Mouse (Mus musculus) liver, embryonic 16.5 days (tissue): ENCODE measurements around the gene Actr5. TPM values are rescaled to one million over a fixed set of nuclear protein-coding genes. Genes with fewer than 3 reads are reported as not detected.
A peak's percentile ranks its signal among the peaks of the same experiment; 100 is the strongest.

ENCODE experiments used
- ATAC-seq: fragments of 200-750 bp; cut with Nextera tagmentation; 2 replicates; pipeline ENCODE4 v1.8.0; 2017; ENCODE audit warnings: low read depth, mild to moderate bottlenecking, moderate number of reproducible peaks, moderate library complexity
- H3K27ac ChIP-seq: fragments of 300-500 bp; sonication (generic); 2 replicates; pipeline ENCODE4 v1.5.1; 2014; ENCODE audit warnings: mild to moderate bottlenecking, low read length
- H3K27me3 ChIP-seq: fragments of 300-500 bp; sonication (generic); 2 replicates; pipeline ENCODE4 v1.6.1; 2014; ENCODE audit warnings: low read depth, low read length, mixed read lengths; ENCODE audit not compliant: control insufficient read depth, insufficient read depth
- H3K36me3 ChIP-seq: fragments of 300-500 bp; sonication (generic); 2 replicates; pipeline ENCODE4 v1.6.1; 2014; ENCODE audit warnings: mild to moderate bottlenecking; ENCODE audit not compliant: control insufficient read depth, insufficient read depth
- H3K4me1 ChIP-seq: fragments of 300-500 bp; sonication (generic); 2 replicates; pipeline ENCODE4 v1.6.1; 2014; ENCODE audit warnings: low read depth, low read length, mixed read lengths; ENCODE audit not compliant: control insufficient read depth
- H3K4me2 ChIP-seq: fragments of 300-500 bp; sonication (generic); 2 replicates; pipeline ENCODE4 v1.6.1; 2014; ENCODE audit warnings: low read depth, low read length, mixed read lengths
- H3K4me3 ChIP-seq: fragments of 300-500 bp; sonication (generic); 2 replicates; pipeline ENCODE4 v1.5.1; 2014; ENCODE audit warnings: low read depth, mild to moderate bottlenecking, low read length
- H3K9ac ChIP-seq: fragments of 300-500 bp; sonication (generic); 2 replicates; pipeline ENCODE4 v1.6.1; 2014; ENCODE audit warnings: low read depth, low read length
- H3K9me3 ChIP-seq: fragments of 300-500 bp; sonication (generic); replicated peaks from 2 replicates; pipeline ENCODE4 v1.6.1; 2016; ENCODE audit warnings: low read length; ENCODE audit not compliant: control insufficient read depth
- WGBS: fragments of 180-500 bp; shearing (Covaris S2); extraction: QIAGEN DNeasy Blood & Tissue Kit; methylation state at CpG from one replicate; pipeline ENCODE4 v1.1.7; 2014; ENCODE audit not compliant: insufficient replicate concordance; 5-methylcytosine and 5-hydroxymethylcytosine counted together
- polyA plus RNA-seq: library from polyadenylated mRNA; unstranded; fragments of >200 nt; fragmentation: Nextera tagmentation; extraction: Ambion mirVana; gene quantifications from 2 replicates; pipeline ENCODE4 v1.2.1, GENCODE M21; 2015

Actr5 gene
- polyA plus RNA-seq, 1 experiment from 2014 or later, result 2.3 TPM

GRCm38 (mm10) chr2:158596803-158597202, 27.9 kb upstream of the Actr5 start:
- Histone ChIP-seq H3K4me2 (no peak overlapping the region), H3K4me3 (no peak overlapping the region), H3K4me1 (no peaks in the 10 kb centered on the region), H3K36me3 (no peaks in the 10 kb centered on the region), H3K9me3 (no peaks in the 10 kb centered on the region), H3K27me3 (peaks cover 8% of the 10 kb centered on the region; the same call in 1 of the 2 replicates), H3K27ac (no peak overlapping the region), H3K9ac (no peak overlapping the region)
- WGBS, result 21% methylated on average over 1 of the region's 1 CpGs
- ATAC-seq, result no peak

- Histone ChIP-seq H3K4me3 (no peak overlapping the region), H3K9me3 (no peaks in the 10 kb centered on the region), H3K9ac (no peak overlapping the region), H3K27ac (no peak overlapping the region), H3K27me3 (peaks cover 10% of the 10 kb centered on the region; the same call in 1 of the 2 replicates), H3K4me2 (no peak overlapping the region), H3K36me3 (no peaks in the 10 kb centered on the region), H3K4me1 (no peaks in the 10 kb centered on the region)
- no peak for ATAC-seq
- 21% methylated on average over 3 of the region's 3 CpGs for WGBS
These were observed 24.2 kb upstream of the Actr5 start for GRCm38 (mm10) chr2:158600517-158600916.

- Histone ChIP-seq H3K27ac (no peak overlapping the region), H3K9me3 (no peaks in the 10 kb centered on the region), H3K4me1 (peaks cover under 1% of the 10 kb centered on the region; the same call in 1 of the 2 replicates), H3K36me3 (no peaks in the 10 kb centered on the region), H3K4me2 (no peak overlapping the region), H3K4me3 (no peak overlapping the region), H3K27me3 (peaks cover 12% of the 10 kb centered on the region; the same call in 1 of the 2 replicates), H3K9ac (no peak overlapping the region)
- WGBS, result 49% methylated on average over 1 of the region's 1 CpGs
- ATAC-seq, result no peak
These were observed 23.4 kb upstream of the Actr5 start for GRCm38 (mm10) chr2:158601326-158601725.

GRCm38 (mm10) chr2:158602663-158603062, 22.0 kb upstream of the Actr5 start:
- H3K27ac ChIP-seq, result no peak overlapping the region
- ATAC-seq, result no peak
- H3K4me1 ChIP-seq, result peaks cover 7% of the 10 kb centered on the region
- H3K36me3 ChIP-seq, result no peaks in the 10 kb centered on the region
- H3K9ac ChIP-seq, result no peak overlapping the region
- H3K9me3 ChIP-seq, result no peaks in the 10 kb centered on the region
- no peak overlapping the region for H3K4me2 ChIP-seq
- 30% methylated on average over 15 of the region's 15 CpGs for WGBS
- H3K27me3 ChIP-seq, result peaks cover 23% of the 10 kb centered on the region
- H3K4me3 ChIP-seq, result no peak overlapping the region

GRCm38 (mm10) chr2:158606511-158606964, 18.1 kb upstream of the Actr5 start:
- peaks cover 57% of the 10 kb centered on the region for H3K27me3 ChIP-seq
- H3K4me2 ChIP-seq, result no peak overlapping the region
- 4% methylated on average over 4 of the region's 4 CpGs for WGBS
- H3K27ac ChIP-seq, result no peak overlapping the region
- H3K9ac ChIP-seq, result no peak overlapping the region
- H3K4me1 ChIP-seq, result peaks cover 11% of the 10 kb centered on the region
- H3K4me3 ChIP-seq, result no peak overlapping the region
- no peaks in the 10 kb centered on the region for H3K36me3 ChIP-seq
- no peak for ATAC-seq
- no peaks in the 10 kb centered on the region for H3K9me3 ChIP-seq

- Histone ChIP-seq H3K4me2 (no peak overlapping the region), H3K27me3 (peaks cover 83% of the 10 kb centered on the region), H3K27ac (no peak overlapping the region), H3K4me1 (peaks cover 11% of the 10 kb centered on the region), H3K9ac (no peak overlapping the region), H3K36me3 (no peaks in the 10 kb centered on the region), H3K9me3 (no peaks in the 10 kb centered on the region), H3K4me3 (no peak overlapping the region)
- WGBS, result 2% methylated on average over 27 of the region's 27 CpGs
- no peak for ATAC-seq
These were observed 15.0 kb upstream of the Actr5 start for GRCm38 (mm10) chr2:158609681-158610080.

- ATAC-seq, result no peak; the same call in 1 of the 2 replicates
- Histone ChIP-seq H3K4me2 (no peak within 1 kb of the TSS), H3K9ac (no peak within 1 kb of the TSS), H3K9me3 (no peaks in the 10 kb centered on the region), H3K36me3 (no peaks in the 10 kb centered on the region), H3K4me3 (0 out of 2 replicates have a peak within 1 kb of the TSS, but pooled peaks have one; percentile 3), H3K4me1 (peaks cover 11% of the 10 kb centered on the region), H3K27me3 (peaks cover 94% of the 10 kb centered on the region), H3K27ac (no peak within 1 kb of the TSS)
- under 1% methylated on average over 64 of the region's 77 CpGs for WGBS
These were observed 14.0 kb upstream of the Actr5 start, which contains the start of gene Slc32a1 for GRCm38 (mm10) chr2:158610488-158611325. Slc32a1 (plus strand) TSS chr2:158610767.

- Histone ChIP-seq H3K4me2 (no peak overlapping the region), H3K4me3 (no peak overlapping the region), H3K4me1 (peaks cover 11% of the 10 kb centered on the region), H3K36me3 (no peaks in the 10 kb centered on the region), H3K9me3 (no peaks in the 10 kb centered on the region), H3K9ac (no peak overlapping the region), H3K27ac (no peak overlapping the region), H3K27me3 (peaks cover 98% of the 10 kb centered on the region)
- 2% methylated on average over 30 of the region's 30 CpGs for WGBS
- no peak for ATAC-seq
These were observed 13.4 kb upstream of the Actr5 start for GRCm38 (mm10) chr2:158611326-158611719.
